Mouse (Mus musculus): ENCODE measurements around the gene Hap1. TPM values are rescaled to one million over a fixed set of nuclear protein-coding genes. Genes with fewer than 3 reads are reported as not detected.
"Not testable (repeated sequence)": the region's sequence is repeated elsewhere in the genome, so short reads cannot be mapped to it uniquely, and the experiment has no call there.

Gene Hap1
- total RNA-seq, 2 experiments from 2014 or later, result 109 to 139 TPM

DNA sequence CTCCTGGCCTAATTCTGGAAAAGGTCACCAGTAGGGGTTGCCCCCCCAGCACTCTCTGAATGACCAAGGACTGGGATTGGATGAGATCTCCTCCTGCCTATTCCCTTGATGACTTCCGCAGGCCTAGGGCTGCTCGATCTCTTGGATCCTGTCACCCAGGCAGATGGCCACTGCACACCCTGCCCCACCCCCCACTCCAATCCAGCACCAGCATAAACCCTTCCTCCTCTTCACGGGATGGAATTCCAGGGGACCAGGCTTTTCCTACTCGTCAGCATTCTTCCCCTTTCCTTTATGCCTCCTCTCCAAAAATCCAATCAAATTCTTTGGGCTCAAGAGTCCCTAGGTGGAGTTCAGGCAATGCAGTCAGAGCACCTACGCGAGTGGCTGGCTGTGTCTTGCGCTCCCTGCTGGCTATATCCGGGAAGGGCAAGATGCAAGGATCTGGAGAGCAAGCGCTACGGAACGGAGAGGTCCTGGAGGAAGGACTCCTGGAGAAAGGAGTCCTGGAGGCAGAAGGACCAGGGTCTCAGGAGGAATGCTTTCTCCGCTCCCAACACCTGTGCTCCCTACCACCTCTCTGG, 7.1 kb upstream of the Hap1 start:
- peak; percentile 22 to 75 for DNase-seq (ENCODE audit: extremely low spot score in 1 of 2, low spot score in 2 of 2)
- intact Hi-C loops (cut with DNase I), result loop anchor here (2.0 to 10.0 kb wide), 2 partner anchors 46 to 202 kb away; no protein-coding TSS in a partner anchor

DNA sequence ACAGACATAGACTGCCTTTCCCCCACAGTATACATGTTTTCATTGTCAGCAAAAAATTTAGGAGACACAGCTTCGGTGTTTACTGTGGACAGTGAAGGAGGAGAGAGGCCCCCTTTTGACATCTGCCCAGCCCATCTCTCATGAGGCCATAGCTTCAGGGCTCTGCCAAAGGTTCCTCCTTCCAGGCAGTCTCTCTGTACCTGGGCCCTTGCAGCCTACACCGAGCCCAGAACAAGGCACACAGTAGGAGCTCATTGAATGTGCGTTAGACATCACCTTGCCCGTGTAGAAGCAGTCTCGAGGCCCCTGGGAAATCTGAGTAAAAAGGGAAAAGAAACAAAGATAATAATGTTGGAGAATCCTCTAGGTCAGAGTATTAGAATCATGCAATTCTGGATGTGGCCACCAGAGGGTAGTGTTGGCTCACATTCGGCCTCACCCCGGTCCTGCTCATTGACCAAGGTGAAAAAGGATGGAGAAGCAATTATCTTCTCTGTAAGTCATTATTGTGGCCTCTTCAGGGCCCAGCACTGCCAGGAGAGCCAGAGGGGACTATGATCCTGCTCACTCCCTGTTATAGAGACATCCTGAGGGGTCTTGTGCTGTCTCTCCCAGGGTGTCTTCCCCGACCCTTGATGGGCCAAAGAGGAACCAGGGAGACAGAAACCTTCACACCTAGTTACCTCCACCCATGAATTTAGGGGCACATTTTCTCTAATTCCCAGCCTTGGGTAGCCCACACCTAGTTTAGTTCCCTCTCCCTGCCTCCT, 6.5 kb upstream of the Hap1 start:
- intact Hi-C loops (cut with DNase I), result loop anchor here (2.0 to 10.0 kb wide), 2 partner anchors 46 to 202 kb away; no protein-coding TSS in a partner anchor
- DNase-seq (ENCODE audit: extremely low spot score in 1 of 2, low spot score in 2 of 2), result peak; percentile 59 to 68

DNA sequence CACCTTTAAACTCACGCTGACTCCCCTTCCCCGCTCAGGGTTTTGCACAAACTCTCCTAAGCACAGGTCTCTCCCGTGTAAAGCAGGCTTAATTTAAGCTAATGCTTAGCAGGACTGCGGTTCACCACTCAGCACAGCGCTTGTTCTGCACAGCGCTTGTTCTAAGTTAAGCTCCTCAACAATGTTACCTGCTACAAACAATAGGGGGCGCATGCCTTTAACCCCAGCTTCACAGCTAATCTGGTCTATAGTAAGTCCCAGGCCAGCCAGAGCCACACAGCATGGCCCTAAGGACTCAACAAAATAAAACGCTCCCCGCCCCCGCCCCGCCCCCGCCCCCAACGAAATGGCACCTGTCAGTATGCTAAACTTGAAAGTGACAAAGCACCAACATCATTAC, 5.1 kb upstream of the Hap1 start:
- intact Hi-C loops (cut with DNase I), result loop anchor here (10.0 kb wide), 1 partner anchor 204 kb away; no protein-coding TSS in a partner anchor
- DNase-seq (ENCODE audit: extremely low spot score in 1 of 2, low spot score in 2 of 2), result not testable (repeated sequence)

DNA sequence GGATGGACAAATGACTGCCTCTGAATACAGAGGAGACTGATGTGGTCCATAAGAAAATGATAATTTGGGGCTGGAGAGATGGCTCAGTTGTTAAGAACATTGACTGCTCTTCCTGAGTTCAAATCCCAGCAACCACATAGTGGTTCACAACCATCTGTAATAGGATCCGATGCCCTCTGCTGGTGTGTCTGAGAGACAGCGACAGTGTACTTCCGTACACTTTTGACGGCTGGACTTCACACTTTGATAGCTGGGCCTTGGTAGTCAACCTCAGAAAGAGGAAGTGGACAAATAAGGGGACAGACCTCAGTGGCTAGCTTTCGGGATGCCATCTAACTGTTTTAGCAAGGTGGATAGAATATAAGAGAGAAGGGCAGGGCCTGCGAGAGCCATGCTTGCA, 4.2 kb upstream of the Hap1 start:
- DNase-seq (ENCODE audit: extremely low spot score in 1 of 2, low spot score in 2 of 2), result no peak
- intact Hi-C loops (cut with DNase I), result loop anchor here (10.0 kb wide), 1 partner anchor 205 kb away; no protein-coding TSS in a partner anchor

DNA sequence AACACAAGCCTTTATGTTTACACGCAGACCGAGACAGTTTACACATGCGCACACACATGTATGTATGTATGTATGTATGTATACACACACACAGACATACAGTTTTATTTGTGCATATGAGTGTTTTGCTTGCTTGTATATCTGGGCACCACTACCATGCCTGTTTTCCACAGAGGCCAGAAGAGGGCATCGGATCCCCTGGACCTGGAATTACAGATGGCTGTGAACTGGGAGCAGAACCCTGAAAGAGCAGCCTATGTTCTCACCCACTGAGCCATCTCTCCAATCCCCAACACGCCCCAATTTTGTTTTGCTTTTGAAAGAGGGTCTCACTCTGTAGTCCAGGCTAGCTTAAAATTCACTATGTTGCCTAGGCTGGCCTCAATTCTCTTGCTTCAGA, 1.5 kb upstream of the Hap1 start:
- DNase-seq (ENCODE audit: extremely low spot score in 1 of 2, low spot score in 2 of 2), result no peak
- intact Hi-C loops (cut with DNase I), result no loop called here

DNA sequence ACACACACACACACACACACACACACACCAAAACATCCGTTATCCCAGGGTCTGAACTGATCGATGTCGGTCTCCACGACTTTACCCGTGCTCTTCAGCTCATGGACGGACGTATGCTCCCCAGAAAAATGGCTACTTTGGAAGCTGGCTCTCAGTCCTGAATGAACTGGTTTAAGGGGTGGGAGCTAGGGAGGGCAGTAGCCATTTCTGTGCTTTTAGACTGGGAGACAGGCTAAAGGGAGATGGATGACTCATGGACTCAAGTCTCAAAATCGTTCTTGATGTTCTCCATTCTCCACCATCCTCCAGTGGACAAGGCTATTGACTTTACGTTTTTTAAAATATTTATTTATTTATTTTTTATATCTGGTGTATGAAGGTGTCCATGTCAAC, 887 bp upstream of the Hap1 start:
- intact Hi-C loops (cut with DNase I), result no loop called here
- no peak for DNase-seq (ENCODE audit: extremely low spot score in 1 of 2, low spot score in 2 of 2)

DNA sequence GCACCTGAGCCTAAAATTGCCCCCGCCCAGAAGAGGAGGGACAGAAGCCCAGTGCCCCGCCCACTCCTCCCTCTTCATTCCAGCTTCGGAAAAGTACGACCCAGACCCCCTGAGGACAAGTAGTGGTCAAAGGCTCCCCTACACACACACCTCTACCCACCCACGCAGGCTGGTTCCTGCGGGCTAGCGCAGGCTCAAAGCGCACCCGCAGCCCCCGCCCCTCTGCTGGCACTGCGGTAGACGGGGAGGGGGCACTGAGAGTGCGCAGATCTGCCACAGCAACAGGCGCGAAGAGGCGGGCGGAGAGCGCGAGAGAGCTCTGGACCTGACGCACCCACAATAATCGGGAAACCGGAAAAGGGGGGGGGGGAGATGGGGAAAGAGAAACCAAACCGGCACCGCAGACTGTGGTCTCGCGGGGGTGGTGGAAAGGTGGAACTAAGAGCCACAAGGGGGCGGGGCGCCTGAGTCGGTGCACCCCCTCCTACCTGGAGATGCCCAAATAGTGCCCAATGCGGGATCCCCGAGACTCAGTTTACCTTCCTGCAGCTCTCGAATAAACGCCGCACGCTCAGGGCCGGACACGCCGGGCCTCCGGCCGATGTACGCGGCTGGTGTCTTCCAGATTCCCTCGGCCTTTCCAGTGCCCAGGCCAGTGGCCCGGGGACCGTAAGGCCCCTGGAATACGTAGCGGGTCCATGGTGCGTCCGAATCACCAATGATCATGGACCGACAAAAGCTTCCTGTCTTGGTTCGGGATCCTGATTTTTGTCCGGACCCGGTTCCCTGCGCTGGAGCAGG, 577 bp downstream of the Hap1 start:
- peak; percentile 19 to 76 for DNase-seq (ENCODE audit: extremely low spot score in 1 of 2, low spot score in 2 of 2)
- intact Hi-C loops (cut with DNase I), result no loop called here

DNA sequence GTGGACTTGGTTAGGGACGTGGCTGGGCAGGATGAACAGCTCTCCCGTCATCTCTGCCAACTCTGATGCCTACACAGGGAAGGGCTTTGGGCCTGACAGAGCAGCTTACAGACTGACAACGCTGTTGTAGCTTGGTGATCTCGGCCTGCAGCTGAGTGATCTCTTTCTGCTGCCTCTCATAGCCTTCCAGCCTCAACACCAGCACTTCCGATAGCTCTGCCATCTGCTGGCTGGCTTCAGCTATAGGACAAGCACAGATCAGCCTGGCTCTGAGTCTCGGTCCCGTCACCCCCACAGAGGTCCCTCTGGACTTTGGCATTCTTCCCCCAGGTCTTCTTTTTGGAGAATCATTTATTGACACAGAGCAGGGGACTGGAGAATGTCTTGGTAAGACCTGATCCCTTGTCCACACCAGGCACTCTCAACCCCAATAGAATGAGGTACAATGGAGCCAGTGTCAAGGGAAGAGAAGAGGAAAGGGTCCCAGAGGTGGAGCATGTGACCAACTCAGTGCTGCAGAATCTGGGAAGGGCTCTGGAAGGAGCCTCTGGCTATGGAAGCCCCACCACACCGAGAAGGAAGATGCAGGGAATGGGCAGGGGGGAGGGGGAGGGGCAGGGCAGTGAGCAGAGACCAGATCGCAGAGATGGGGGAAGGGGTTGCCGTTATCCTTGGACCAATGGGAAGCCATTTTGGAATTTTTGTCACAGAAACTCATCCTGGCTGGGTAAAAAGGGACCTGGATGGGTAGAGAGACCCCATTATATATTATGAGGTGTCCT, 3.7 kb downstream of the Hap1 start:
- intact Hi-C loops (cut with DNase I), result no loop called here
- peak; percentile 42 to 58 for DNase-seq (ENCODE audit: extremely low spot score in 1 of 2, low spot score in 2 of 2)

DNA sequence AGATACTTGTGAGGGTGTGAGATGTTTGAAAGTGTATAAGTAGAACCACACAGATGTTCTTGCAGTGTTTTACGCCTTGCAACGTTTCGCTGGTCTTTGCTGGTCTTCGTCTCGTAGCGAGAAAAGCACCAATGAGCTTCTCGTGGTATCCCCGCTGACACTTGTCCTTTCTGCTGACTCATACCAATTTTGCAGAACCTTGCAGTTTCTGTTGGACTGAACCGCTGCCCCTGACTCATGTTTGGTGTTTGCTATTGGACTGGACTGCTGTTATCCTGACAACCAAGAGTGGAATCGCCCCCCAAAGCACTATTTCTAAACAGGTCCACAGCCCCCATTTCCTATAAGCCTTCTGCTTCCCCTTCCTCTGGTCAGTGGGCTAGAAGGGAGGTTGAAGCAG, 11.7 kb downstream of the Hap1 start:
- intact Hi-C loops (cut with DNase I), result no loop called here
- no peak for DNase-seq (ENCODE audit: extremely low spot score in 1 of 2, low spot score in 2 of 2)

DNA sequence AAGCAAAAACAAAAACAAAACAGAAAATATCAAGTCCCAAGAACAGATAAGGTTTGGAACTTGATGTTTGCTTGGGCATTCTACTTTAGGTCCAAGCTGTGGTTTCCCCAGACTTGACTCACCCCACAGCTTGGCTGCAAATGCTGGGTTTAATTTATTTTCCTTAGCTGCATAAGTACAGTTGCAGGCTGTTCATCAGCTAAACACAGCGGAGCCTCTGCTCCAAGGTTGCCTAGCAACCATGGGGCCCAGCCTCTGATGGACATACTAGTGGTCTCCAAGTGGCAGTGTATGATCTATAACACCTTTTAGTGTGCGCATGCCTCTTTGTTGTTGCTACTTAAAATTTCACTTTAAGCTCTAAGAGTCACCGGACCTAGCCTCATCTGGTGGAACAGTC, 20.2 kb downstream of the Hap1 start:
- DNase-seq (ENCODE audit: extremely low spot score in 1 of 2, low spot score in 2 of 2), result no peak
- intact Hi-C loops (cut with DNase I), result no loop called here

DNA sequence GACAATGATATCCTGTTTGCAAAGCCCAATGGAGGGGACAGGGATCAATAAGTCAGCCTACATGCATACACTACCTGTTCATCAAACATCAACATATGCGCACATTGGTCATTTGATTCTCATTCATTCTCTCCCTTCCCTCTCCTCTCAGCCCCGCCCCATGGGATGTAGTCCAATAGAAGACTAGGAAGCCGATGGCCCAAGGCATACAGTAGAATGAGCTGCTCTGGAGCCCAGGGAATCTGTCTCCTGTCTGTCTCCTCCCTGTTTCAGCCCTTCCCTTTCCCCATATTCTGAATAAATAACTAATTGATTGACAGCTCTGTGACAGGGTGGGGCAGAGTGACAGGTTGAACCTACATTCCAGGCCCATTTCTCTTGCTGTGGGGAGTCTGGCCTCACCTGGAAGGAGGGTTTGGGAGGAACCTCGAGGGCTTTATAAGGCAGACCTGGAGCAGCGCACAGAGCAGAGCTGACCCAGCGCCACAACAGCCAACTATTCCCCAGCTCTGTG, 21.9 kb downstream of the Hap1 start, which contains the start of gene Gast:
Gene Gast (plus strand): TSS at position 464 of the 514 bp plus-strand sequence.
- no peak for DNase-seq (ENCODE audit: extremely low spot score in 1 of 2, low spot score in 2 of 2)
- intact Hi-C loops (cut with DNase I), result no loop called here

DNA sequence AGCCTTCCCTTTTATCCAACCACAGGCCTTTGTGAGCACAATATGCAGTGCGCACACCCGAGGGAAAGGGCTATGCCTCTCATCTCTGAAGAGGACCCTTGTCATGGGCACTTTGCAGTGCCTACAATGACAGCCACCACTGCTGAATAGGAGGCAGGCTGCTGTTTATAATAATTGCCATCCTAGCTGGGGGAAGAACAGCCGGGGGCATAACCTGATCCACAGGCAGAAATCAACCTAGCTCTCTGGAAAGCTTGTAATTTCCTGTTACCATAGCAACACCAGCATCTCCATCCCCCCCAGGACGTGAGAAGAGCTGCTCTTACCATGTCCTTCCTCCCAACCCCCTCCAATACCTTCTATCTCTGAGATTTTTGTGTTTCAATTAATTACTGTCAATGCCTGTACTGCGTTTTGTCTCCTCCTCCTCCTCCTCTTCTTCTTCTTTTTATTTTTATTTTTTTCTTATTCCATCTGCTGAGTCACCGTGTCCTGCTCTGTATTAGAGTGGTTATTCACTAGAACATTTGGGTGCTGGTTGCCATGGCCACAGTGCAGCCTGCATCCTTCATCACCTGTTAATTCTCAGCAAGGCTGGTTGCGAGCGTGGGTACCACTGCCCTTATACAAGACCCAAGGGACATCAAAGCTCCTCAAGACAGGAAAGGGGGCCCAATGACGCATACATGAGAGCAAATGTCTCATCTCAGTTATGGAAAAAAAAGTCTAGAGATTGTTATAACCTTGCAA, 23.0 kb downstream of the Hap1 start:
- intact Hi-C loops (cut with DNase I), result no loop called here
- DNase-seq (ENCODE audit: extremely low spot score in 1 of 2, low spot score in 2 of 2), result no peak

DNA sequence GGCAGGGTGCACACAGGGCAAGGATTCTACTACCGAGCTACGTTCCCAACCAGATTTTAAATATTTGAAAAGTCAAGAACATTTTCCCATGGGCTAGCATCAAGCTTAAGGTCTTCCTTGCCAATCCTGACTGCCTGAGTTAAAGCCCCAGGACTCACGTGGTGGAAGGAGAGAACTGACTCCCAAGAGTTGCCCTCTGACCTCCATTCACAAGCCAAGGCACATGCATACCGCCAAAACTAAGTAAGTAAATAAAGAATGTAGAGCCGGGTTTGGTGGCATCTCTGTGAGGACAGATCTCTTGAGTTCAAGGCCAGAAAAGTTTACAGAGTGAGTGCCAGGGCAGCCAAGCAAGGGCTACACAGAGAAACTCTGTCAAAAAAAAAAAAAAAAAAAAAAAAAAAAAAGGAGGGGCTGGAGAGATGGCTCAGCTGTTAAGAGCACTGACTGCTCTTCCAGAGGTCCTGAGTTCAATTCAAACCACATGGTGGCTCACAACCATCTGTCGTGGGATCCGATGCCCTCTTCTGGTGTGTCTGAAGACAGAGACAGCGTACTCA, 25.0 kb downstream of the Hap1 start:
- DNase-seq (ENCODE audit: extremely low spot score in 1 of 2, low spot score in 2 of 2); intact Hi-C loops (cut with DNase I): not testable (repeated sequence)

DNA sequence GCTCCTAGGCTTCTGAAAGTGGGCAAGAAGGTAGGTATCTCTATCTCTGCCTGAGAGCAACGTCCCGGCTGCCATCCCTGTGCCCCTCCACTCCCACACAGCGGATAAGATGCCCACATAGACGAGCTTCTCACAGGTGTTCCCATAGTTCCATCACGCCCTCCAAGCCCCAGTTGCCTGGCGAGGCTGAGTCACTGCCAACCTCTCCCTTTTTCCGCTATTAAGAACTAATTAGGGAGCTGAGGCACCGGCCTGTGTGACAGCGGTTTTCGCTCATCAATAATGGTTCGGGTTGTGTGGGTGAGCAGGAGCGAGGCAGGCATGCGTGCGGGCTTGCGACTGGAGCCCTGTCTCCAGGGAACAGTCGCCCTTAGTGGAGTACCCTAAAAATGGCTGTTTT, 25.7 kb downstream of the Hap1 start:
- DNase-seq (ENCODE audit: extremely low spot score in 1 of 2, low spot score in 2 of 2), result no peak
- intact Hi-C loops (cut with DNase I), result no loop called here

DNA sequence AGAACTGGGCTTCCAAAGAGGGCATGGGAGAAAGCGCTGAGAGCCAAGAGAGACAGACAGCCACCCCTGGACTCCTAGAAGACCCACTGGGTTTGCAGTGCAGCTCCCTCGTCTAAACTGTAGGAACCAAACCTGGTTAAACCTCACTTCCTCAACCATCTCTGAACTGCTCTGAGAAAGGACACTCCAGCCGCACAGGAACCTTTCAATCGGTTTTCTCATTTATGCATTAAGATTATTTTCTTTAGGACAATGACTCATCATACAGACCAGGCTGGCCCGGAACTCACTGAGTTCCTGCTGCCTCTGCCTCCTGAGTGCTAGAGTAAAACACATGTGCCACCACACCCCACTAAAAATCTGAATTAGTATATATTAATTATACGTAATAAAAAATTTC, 28.2 kb downstream of the Hap1 start:
- intact Hi-C loops (cut with DNase I), result no loop called here
- DNase-seq (ENCODE audit: extremely low spot score in 1 of 2, low spot score in 2 of 2), result no peak

DNA sequence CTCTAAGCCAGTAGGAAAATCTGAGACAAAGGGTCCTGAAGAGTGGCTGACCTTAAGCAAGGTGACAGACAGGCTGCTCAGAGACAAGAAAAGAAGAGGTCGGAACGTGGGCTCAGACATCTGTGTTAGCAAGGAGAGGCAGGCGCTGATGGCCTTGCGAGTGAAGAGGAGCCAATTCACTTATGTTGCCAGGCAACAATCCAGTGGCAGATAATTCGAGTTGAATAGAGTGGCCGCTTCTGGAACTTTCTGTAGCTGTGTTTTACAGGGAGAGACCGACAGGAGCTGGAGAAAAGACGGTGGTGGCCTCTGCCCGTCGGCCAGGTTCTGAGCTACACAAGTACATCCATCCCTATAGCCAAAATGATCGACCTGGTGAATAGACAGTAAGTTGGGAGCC, 28.6 kb downstream of the Hap1 start:
- intact Hi-C loops (cut with DNase I), result no loop called here
- no peak for DNase-seq (ENCODE audit: extremely low spot score in 1 of 2, low spot score in 2 of 2)

DNA sequence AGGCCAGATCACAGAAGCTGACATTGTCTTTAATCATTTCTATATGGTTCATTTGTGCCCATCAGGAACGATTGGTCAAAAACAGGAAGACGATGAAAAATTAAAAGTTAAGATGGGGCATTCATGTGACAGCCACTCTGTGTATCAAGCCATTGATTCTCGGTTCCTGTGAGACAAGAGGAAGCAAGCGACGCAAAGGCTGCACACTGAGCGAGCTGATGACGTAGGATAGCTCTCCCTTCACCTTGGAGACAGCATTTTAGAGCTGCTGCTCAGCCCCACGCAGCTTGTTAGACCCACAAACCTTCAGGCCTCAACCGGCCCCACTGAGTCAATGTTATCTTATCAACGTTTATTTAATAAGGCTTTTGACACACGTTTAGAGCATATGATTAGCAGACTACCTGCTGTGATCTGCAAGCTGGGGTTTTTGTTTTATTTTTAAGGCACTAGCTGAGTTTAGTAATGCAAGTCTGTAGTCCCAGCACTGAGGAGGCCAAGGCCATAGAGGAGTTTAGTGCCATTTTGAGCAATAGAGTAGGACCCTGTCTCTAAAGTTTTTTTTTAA, 30.8 kb downstream of the Hap1 start:
- no peak for DNase-seq (ENCODE audit: extremely low spot score in 1 of 2, low spot score in 2 of 2)
- intact Hi-C loops (cut with DNase I), result no loop called here

All from left cerebral cortex, postnatal 10 days (tissue).